Mouse (Mus musculus): Measurements from ENCODE around the gene Mcm10. TPM values are rescaled to one million over a fixed set of nuclear protein-coding genes. Genes with fewer than 3 reads are reported as not detected.

Gene Mcm10
- polyA plus RNA-seq, 1 experiment: 2.0 TPM

GRCm38 (mm10) chr2:5042616-5043475, 30.3 kb upstream of the Mcm10 start:
- Histone ChIP-seq H3K9me3 (ENCODE audit: control insufficient read depth, low read length) (no peaks in the 10 kb centered on the region), H3K27me3 (ENCODE audit: control insufficient read depth) (no peaks in the 10 kb centered on the region), H3K4me3 (replicated peaks) (peak overlapping the region; percentile 42), H3K36me3 (ENCODE audit: control insufficient read depth) (peaks cover 87% of the 10 kb centered on the region), H3K4me1 (ENCODE audit: control insufficient read depth) (peaks cover 73% of the 10 kb centered on the region)
- TF ChIP-seq GATA1 (IDR thresholded peaks at IDR 0.05; ENCODE audit: low read length) (no peak), TAL1 (IDR thresholded peaks at IDR 0.05; ENCODE audit: low read length) (no peak)

GRCm38 (mm10) chr2:5041854-5042253, 29.3 kb upstream of the Mcm10 start:
- H3K4me3 ChIP-seq (replicated peaks): no peak overlapping the region
- peaks cover 65% of the 10 kb centered on the region for H3K4me1 ChIP-seq (ENCODE audit: control insufficient read depth)
- H3K9me3 ChIP-seq (ENCODE audit: control insufficient read depth, low read length): no peaks in the 10 kb centered on the region
- no peaks in the 10 kb centered on the region for H3K27me3 ChIP-seq (ENCODE audit: control insufficient read depth)
- H3K36me3 ChIP-seq (ENCODE audit: control insufficient read depth): peaks cover 90% of the 10 kb centered on the region
- TF ChIP-seq GATA1 (IDR thresholded peaks at IDR 0.05; ENCODE audit: low read length): no peak
- no peak for TF ChIP-seq TAL1 (IDR thresholded peaks at IDR 0.05; ENCODE audit: low read length)

GRCm38 (mm10) chr2:5040281-5041161, 27.9 kb upstream of the Mcm10 start:
- TF ChIP-seq TAL1 (IDR thresholded peaks at IDR 0.05; ENCODE audit: low read length) (no peak), GATA1 (IDR thresholded peaks at IDR 0.05; ENCODE audit: low read length) (no peak)
- no peaks in the 10 kb centered on the region for H3K27me3 ChIP-seq (ENCODE audit: control insufficient read depth)
- no peak overlapping the region for H3K4me3 ChIP-seq (replicated peaks)
- no peaks in the 10 kb centered on the region for H3K9me3 ChIP-seq (ENCODE audit: control insufficient read depth, low read length)
- peaks cover 89% of the 10 kb centered on the region for H3K36me3 ChIP-seq (ENCODE audit: control insufficient read depth)
- peaks cover 53% of the 10 kb centered on the region for H3K4me1 ChIP-seq (ENCODE audit: control insufficient read depth)

- no peak overlapping the region for H3K4me3 ChIP-seq (replicated peaks)
- H3K9me3 ChIP-seq (ENCODE audit: control insufficient read depth, low read length): no peaks in the 10 kb centered on the region
- peaks cover 46% of the 10 kb centered on the region for H3K4me1 ChIP-seq (ENCODE audit: control insufficient read depth)
- no peaks in the 10 kb centered on the region for H3K27me3 ChIP-seq (ENCODE audit: control insufficient read depth)
- H3K36me3 ChIP-seq (ENCODE audit: control insufficient read depth): peaks cover 90% of the 10 kb centered on the region
- TF ChIP-seq GATA1 (IDR thresholded peaks at IDR 0.05; ENCODE audit: low read length): no peak
Observed at GRCm38 (mm10) chr2:5039350-5040170, 27.0 kb upstream of the Mcm10 start.

- Histone ChIP-seq H3K4me1 (ENCODE audit: control insufficient read depth) (peaks cover 45% of the 10 kb centered on the region), H3K27me3 (ENCODE audit: control insufficient read depth) (no peaks in the 10 kb centered on the region), H3K36me3 (ENCODE audit: control insufficient read depth) (peaks cover 88% of the 10 kb centered on the region), H3K4me3 (replicated peaks) (no peak overlapping the region), H3K9me3 (ENCODE audit: control insufficient read depth, low read length) (no peaks in the 10 kb centered on the region)
- TF ChIP-seq TAL1 (IDR thresholded peaks at IDR 0.05; ENCODE audit: low read length): no peak
- no peak for TF ChIP-seq GATA1 (IDR thresholded peaks at IDR 0.05; ENCODE audit: low read length)
Observed at GRCm38 (mm10) chr2:5038320-5038719, 25.7 kb upstream of the Mcm10 start.

GRCm38 (mm10) chr2:5037390-5037789, 24.8 kb upstream of the Mcm10 start:
- H3K27me3 ChIP-seq (ENCODE audit: control insufficient read depth): no peaks in the 10 kb centered on the region
- H3K9me3 ChIP-seq (ENCODE audit: control insufficient read depth, low read length): no peaks in the 10 kb centered on the region
- peaks cover 88% of the 10 kb centered on the region for H3K36me3 ChIP-seq (ENCODE audit: control insufficient read depth)
- no peak overlapping the region for H3K4me3 ChIP-seq (replicated peaks)
- no peak for TF ChIP-seq TAL1 (IDR thresholded peaks at IDR 0.05; ENCODE audit: low read length)
- no peak for TF ChIP-seq GATA1 (IDR thresholded peaks at IDR 0.05; ENCODE audit: low read length)
- peaks cover 39% of the 10 kb centered on the region for H3K4me1 ChIP-seq (ENCODE audit: control insufficient read depth)

GRCm38 (mm10) chr2:5036411-5037076, 24.0 kb upstream of the Mcm10 start:
- Histone ChIP-seq H3K36me3 (ENCODE audit: control insufficient read depth) (peaks cover 88% of the 10 kb centered on the region), H3K4me3 (replicated peaks) (no peak overlapping the region), H3K9me3 (ENCODE audit: control insufficient read depth, low read length) (no peaks in the 10 kb centered on the region), H3K27me3 (ENCODE audit: control insufficient read depth) (no peaks in the 10 kb centered on the region), H3K4me1 (ENCODE audit: control insufficient read depth) (peaks cover 31% of the 10 kb centered on the region)
- TF ChIP-seq TAL1 (IDR thresholded peaks at IDR 0.05; ENCODE audit: low read length) (no peak), GATA1 (IDR thresholded peaks at IDR 0.05; ENCODE audit: low read length) (no peak)

GRCm38 (mm10) chr2:5035241-5035640, 22.6 kb upstream of the Mcm10 start:
- Histone ChIP-seq H3K4me3 (replicated peaks) (no peak overlapping the region), H3K27me3 (ENCODE audit: control insufficient read depth) (no peaks in the 10 kb centered on the region), H3K36me3 (ENCODE audit: control insufficient read depth) (peaks cover 91% of the 10 kb centered on the region), H3K4me1 (ENCODE audit: control insufficient read depth) (peaks cover 21% of the 10 kb centered on the region), H3K9me3 (ENCODE audit: control insufficient read depth, low read length) (no peaks in the 10 kb centered on the region)
- TF ChIP-seq TAL1 (IDR thresholded peaks at IDR 0.05; ENCODE audit: low read length) (no peak), GATA1 (IDR thresholded peaks at IDR 0.05; ENCODE audit: low read length) (no peak)

All from erythroblast, embryonic 14.5 days (primary cell).